Mouse (Mus musculus): Measurements from ENCODE around the gene Trim16.

The Trim16 gene

GRCm38 (mm10) chr11:62830387-62830786 is 10.4 kb downstream of the Trim16 start:
- no peak for DNase-seq (ENCODE audit: low spot score in 2 of 2)

DNA sequence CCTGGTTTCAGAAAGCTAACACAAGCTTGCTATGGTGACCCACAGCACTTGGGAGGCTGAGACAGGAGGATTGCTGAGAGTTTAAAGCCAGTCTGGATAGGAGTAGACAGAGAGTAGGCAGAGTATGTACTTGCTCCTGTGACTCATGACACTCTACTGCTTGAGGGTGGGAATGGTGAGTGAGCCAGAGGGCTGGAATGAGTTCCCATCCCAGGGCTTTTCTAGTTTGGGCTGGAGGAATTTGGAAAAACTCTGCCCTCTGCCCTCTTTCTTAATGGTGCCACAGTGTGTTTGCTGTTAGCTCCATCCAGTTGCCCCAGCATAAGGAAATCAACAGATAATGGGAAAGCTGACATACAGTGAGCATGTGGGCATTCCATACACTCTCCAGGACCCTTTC is 11.9 kb downstream of the Trim16 start:
- DNase-seq (ENCODE audit: low spot score in 2 of 2): no peak

DNA sequence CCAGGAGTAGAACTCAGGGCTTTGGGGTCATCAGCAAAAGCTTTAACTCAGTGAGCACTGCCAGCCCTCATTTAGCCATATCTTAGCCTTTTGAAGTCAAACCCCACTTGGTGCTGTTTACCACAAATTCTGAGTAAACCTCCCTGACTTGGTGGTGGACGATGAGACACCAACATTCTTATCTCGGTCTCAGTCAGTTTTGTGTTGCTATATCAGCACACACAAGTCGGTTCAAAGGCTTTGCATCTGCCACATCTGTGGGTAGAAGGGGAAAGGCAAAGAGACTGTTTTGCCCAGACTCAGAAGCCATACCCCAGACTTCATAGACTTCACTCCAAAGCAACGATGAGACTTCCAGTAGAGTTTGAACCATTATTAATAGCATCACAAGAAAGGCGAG is 24.5 kb downstream of the Trim16 start:
- DNase-seq (ENCODE audit: low spot score in 2 of 2): no peak

DNA sequence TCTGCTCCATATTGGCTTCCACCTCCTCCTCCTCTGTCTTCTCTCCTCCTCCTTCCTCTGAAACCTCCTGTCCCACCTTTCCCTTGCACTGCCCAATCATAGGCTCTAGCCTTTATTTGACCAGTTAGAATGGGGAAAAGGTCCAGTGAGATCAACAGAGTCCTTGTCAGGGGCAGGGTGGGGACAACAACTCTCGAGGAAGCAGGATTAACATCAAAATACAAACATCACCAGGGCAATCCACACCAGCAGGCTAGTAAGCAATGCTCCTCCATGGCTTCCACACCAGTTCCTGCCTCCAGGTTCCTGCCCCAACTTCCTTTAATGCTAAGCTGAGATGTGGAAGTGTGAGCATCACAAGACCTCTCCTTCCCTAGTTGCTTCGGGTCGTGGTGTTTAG is 25.7 kb downstream of the Trim16 start:
- DNase-seq (ENCODE audit: low spot score in 2 of 2): no peak

- DNase-seq (ENCODE audit: low spot score in 2 of 2): no peak
Observed at GRCm38 (mm10) chr11:62846961-62847654, 27.1 kb downstream of the Trim16 start, which contains the start of gene Fbxw10. TSS of gene Fbxw10 (plus strand) at chr11:62847069.

DNA sequence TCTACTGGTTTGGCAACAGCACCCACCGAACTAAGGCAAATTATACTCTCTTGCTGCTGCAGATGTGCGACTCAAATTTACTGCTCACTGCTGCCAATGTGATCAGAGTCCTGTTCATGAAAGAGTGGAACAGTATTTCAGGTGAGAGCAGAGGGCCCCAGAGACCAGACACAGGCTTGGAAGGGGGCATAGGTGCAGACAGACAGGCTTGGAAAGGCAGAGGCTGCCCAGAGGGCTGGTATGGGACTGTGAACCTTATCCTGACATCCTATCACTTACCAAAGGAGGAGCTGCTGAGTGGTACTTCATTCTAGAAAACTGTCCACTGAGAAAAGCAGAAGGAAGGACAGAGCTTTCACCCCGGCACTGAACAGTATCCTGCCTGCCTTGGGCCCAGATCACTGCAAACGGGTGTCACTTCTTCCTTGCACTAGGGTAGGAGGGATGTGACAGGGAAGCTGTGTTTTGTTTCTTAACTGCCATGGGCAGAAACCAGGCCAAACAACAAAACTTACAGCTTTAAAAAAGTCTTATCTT is 27.7 kb downstream of the Trim16 start:
- no peak for DNase-seq (ENCODE audit: low spot score in 2 of 2)

- no peak for DNase-seq (ENCODE audit: low spot score in 2 of 2)
Observed at GRCm38 (mm10) chr11:62848301-62848700, 28.3 kb downstream of the Trim16 start.

GRCm38 (mm10) chr11:62851199-62851598 is 31.2 kb downstream of the Trim16 start:
- DNase-seq (ENCODE audit: low spot score in 2 of 2): no peak

- no peak for DNase-seq (ENCODE audit: low spot score in 2 of 2)
Observed at GRCm38 (mm10) chr11:62853334-62853733, 33.3 kb downstream of the Trim16 start.

DNA sequence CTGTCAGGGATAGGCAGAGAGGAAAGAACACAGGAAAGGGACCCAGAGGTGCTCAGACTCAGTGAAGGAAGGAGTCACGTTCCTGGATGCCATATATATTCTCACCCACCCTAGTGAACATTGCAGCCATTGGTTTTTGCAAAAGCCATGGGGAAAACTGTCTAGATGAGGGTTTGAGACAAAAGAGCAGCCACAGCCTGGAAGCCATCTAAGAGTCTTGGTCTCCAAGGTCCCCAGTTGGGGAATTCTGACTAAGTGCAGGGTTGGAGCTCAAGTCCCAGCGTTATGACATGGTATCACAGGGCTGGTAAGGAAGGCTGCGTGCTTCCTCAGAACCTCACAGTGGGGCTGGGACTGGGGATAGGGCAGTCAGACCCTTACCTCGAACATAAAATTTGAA is 45.5 kb downstream of the Trim16 start:
- DNase-seq (ENCODE audit: low spot score in 2 of 2): no peak

DNA sequence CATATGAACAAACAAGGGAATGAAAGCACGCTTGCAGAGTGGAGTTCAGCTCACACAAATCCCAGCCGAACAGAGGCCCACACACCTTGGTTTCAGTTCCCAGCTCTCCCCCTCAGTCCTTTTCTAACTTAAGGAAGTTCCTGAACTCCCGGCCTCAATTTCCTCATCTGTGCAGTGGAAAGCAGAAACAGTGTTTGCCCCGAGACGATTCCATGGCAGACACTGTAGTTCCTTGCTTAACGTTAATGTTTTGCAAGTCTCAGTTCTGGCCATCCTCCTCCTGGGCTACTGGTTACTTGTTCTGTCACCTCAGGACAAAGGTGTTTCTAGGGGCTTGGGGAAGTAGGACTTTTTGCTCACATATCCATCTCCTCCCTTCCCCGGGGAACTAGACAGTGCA is 46.7 kb downstream of the Trim16 start:
- DNase-seq (ENCODE audit: low spot score in 2 of 2): no peak

GRCm38 (mm10) chr11:62869201-62869600 is 49.2 kb downstream of the Trim16 start:
- DNase-seq (ENCODE audit: low spot score in 2 of 2): no peak

DNA sequence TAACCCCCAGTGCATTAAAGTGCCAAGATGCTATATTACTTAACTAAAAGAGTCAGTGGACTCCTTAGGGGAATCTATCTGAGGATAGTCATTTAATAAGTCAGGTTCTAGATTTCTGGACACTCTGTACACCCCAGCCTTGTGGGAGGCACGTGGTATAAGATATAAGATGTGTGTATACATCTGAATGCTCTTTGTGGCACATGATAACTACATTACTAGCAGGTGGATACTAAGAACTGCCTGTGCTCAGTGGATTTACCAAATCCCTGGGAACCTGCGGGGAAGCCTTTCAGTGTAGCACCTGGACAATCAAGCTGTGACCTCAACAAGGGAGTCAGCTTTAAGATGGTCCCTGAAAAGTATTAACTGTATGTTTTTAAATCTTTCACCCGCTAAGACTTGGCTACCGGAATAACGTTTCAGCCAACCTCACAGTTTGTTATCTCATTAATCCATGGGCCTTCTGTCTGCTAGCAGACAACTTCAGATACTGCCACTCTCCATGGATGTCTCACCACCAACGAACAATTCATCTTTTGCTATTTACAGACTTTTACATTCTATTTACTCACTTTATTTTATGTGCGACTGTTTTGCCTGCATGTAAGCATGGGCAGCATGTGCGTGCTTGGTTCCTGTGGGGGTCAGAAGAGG is 49.8 kb downstream of the Trim16 start:
- DNase-seq (ENCODE audit: low spot score in 2 of 2): no peak

GRCm38 (mm10) chr11:62873479-62873878 is 53.4 kb downstream of the Trim16 start:
- DNase-seq (ENCODE audit: low spot score in 2 of 2): no peak

DNA sequence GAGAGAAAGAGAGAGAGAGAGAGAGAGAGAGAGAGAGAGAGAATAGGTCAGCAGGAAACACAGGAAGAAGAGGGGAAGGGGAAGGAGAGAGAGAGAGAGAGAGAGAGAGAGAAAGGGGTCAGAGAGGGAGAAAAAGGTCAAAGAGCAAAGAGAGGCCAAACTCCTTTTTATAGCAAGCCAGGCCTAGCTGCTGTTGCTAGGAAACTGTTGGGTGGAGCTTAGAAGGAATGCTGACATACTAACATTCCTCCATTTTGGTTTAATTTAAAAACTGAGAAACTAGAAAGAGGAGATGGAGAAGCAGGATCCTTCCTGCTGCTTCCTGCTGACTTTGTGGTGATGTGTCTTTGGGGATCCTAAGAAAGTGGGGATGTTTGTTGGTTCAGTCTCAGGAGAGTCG is 55.7 kb downstream of the Trim16 start:
- DNase-seq (ENCODE audit: low spot score in 2 of 2): no peak

GRCm38 (mm10) chr11:62876445-62876844 is 56.4 kb downstream of the Trim16 start:
- no peak for DNase-seq (ENCODE audit: low spot score in 2 of 2)

DNA sequence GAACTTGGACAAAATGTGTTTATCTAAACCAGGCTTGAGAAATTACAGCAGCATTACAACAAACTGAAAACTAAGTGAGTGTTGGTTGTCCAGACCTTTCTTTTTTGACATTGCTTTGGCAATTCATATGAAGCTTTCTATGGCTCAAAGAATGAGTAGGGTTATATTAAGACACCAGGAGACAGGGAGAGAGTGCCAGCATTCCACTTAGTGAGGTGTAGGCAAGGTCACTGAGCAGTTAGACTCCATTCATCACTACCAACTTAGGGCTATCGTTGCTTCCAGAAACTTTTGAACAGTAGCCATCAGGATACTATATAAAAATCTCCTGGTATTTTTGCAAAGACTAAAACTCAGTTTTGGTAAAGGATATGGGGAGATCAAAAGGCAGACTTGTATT is 57.4 kb downstream of the Trim16 start:
- no peak for DNase-seq (ENCODE audit: low spot score in 2 of 2)

- DNase-seq (ENCODE audit: low spot score in 2 of 2): no peak
Observed at GRCm38 (mm10) chr11:62878728-62879127, 58.7 kb downstream of the Trim16 start.

DNA sequence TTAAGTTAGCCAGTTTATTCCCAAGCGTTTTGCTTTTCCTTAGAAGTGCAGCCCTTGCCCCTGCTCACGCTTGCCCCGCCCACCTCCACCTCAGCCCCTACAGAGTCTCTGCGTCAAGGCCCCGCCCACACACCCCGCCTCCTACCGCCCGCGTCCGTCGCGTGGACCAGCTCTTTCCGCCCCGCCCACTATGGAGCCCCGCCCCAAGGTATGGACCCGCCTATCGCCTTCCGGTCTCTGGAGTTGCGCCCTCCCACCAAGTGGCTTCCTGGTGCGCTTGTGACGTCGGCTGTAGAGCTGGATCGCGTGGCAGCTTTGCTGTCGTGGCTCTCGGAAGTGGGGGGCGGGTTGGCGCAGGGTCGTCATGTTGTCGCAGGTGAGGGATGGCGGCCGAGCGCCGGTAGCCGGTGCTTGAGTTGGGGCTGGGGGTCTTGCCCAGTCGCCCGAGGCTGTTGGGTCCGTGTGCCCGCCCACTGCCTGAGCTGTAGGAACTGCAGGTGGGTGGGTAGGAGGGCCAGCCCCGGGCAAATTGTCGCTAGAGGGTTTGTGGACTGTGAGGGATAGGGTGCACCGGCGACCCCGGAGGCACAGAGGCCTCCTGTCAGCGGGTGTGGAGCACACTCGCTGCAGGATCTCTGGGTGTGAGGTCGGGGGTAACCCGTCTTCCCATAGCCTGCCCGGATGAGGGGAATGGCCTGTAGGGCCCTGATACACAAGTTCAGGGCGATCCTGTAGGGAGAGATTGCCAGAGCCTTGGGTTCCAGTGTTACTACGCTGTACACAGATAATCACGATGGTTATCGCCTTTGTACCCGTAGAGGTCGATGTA is 59.4 kb downstream of the Trim16 start, which contains the start of gene Tvp23b:
Tvp23b (plus strand) TSS at position 236 of the 829 bp plus-strand sequence.
- DNase-seq (ENCODE audit: low spot score in 2 of 2): peak; percentile 97 to 100

DNA sequence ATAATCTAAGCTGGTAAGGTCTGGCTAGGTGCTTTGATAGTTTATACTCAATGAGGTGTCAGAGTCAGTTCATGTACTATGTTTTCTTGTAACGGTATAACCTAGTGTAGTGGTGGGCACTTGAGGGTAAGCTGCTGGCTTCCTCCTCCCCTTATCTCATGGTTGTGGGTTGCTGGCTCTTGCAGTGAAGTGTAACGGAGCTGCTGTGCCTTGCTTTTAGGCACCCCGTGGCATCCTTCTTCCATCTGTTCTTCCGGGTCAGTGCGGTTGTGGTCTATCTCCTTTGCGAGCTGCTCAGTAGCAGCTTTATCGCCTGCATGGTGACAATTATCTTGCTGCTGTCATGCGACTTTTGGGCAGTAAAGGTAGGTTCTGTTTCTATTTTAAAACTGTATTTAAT is 63.4 kb downstream of the Trim16 start:
- DNase-seq (ENCODE audit: low spot score in 2 of 2): no peak

DNA sequence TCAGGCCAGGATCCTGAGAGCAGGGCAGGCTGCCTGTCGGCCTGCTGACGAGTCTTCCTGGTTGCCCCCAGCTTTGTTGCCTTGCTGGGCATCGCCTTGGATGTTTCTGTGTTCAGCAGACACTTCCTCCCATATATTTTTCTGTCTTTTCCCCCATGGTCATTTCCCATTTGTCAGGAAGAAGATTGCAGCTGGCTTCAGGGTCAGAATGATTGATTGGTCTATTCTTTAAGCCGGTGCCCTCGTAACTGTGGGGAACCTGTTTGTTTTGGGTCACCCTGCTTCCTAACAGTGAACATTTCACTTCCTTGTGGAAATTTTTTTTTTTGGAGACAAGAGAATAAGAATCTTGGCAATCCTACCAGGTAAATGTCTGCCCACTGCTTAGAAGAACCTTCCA is 65.3 kb downstream of the Trim16 start:
- no peak for DNase-seq (ENCODE audit: low spot score in 2 of 2)

DNA sequence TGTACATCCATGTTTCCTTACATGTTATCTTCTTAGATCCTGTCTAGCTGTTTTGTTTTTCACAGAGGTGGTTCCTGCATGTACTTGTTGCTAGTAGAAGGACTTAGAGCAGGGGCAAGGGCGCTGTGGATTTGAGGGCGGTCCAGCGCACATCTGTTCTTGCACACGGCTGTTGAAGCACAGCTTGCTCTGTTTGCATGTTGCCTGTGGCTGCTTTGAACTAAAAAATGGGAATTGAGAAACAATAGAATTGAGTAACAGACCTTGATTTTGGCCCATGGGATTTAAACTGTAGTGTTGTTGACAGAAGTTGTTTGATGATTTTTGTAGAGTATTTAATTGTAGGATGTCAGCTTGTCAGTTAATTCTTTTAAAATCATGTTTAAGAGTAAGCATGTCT is 70.8 kb downstream of the Trim16 start:
- DNase-seq (ENCODE audit: low spot score in 2 of 2): no peak
